Mouse (Mus musculus) T-helper 2 cell (primary cell): ENCODE measurements around the gene Cep70.

Experiments used
- in situ Hi-C: fragments of 300-600 bp; cut with MboI, MseI; formaldehyde crosslinking; loops from one replicate; pipeline ENCODE4 v1.15.1; 2025; ENCODE audit warnings: high pct_unique_total_duplicates

Gene Cep70

DNA sequence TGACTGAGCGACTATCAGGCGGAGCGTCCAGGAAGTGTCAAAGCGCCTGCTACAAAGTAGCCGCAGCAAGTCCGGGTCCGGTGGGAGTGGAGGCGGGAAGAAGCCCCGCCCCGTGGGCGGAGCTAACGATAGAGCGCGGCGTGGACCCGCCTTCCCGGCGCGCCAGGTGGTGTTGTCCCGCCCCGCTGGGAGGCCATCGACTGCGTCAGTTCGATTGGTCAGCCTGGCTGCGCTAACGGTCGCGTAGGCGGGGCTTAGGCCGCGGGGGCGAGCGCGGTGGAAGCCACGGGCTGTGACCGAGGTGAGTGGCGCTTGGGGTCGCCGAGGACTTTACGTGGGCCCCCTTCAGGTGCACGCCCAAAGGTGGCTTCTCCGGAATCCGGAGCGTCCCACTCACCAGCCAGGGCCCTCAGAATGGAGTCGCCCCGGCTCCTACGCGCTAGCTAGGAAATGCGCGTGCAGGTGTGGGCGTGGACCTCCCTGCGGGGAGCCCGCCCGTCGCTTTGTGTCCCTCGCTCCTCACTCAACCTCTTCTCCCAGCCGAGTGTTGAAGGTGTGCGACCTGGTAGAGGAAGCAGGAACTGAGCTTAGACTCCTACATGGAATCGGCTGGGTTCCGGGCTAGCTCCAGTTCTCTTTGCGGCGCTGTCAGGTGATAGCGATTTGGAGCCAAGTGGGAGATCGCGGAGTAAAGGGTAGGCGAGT is at the start of gene Cep70:
TSS of gene Cep70 (plus strand) at position 178 of the 705 bp plus-strand sequence.
- in situ Hi-C loops: loop anchor here (5.0 to 10.0 kb wide), 4 partner anchors 101 to 639 kb away; partner anchors contain the start of genes Faim, Mrps22 and Pik3cb

DNA sequence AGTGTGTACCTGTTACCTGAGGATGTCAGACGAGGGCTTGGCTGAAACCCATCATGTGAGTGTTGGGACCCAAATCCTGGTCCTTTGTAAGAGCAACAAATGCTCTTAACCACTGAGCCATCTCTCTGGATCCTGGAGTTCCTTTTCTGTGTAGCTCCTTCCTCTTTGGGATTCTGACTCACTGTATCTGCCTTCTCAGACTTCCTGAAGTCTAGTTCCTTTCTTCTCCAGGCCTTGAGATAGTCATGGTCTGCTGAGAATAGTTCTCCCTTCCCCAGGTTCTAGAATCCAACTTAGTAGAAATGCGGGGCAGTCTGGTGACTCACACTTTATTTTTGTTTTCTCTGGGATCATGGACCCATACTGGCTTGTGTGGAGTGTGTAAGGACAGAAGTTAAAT is 30.5 kb upstream of the Cep70 start:
- in situ Hi-C loops: no loop called here

GRCm38 (mm10) chr9:99216182-99216581 is 27.0 kb upstream of the Cep70 start:
- in situ Hi-C loops: no loop called here

GRCm38 (mm10) chr9:99217999-99218719 is 25.0 kb upstream of the Cep70 start:
- in situ Hi-C loops: no loop called here

GRCm38 (mm10) chr9:99221636-99222035 is 21.5 kb upstream of the Cep70 start:
- in situ Hi-C loops: no loop called here

GRCm38 (mm10) chr9:99224583-99224982 is 18.6 kb upstream of the Cep70 start:
- in situ Hi-C loops: no loop called here

DNA sequence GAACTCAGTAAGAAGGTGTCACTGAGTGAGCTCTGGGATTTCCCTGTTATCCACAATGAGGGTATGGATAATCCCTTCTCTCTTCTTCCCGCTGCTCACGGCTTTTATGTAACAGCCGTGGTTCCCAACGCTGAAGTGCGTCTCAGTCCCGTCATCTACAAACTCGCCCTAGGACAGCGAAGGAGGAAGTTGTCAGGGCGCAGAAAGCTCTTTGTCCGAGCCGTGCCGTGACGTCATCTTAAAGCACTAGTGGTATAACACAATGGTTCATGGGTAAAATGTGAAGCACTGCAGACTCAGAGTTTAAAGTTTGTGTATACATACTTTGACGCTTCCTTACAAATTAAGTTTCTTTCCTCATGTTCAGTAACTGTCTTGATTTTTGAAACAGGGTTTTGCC is 13.7 kb upstream of the Cep70 start:
- in situ Hi-C loops: no loop called here

GRCm38 (mm10) chr9:99237139-99237538 is 6.0 kb upstream of the Cep70 start, which contains the start of gene Faiml:
Gene Faiml (minus strand): TSS chr9:99237239.
- in situ Hi-C loops: no loop called here

- in situ Hi-C loops: no loop called here
Measured at GRCm38 (mm10) chr9:99238276-99238675, 4.9 kb upstream of the Cep70 start.

- in situ Hi-C loops: no loop called here
Measured at GRCm38 (mm10) chr9:99239256-99239655, 3.9 kb upstream of the Cep70 start.

GRCm38 (mm10) chr9:99240571-99240970 is 2.6 kb upstream of the Cep70 start:
- in situ Hi-C loops: loop anchor here (5.0 to 10.0 kb wide), 4 partner anchors 98 to 636 kb away; partner anchors contain the start of genes Faim, Mrps22 and Pik3cb

DNA sequence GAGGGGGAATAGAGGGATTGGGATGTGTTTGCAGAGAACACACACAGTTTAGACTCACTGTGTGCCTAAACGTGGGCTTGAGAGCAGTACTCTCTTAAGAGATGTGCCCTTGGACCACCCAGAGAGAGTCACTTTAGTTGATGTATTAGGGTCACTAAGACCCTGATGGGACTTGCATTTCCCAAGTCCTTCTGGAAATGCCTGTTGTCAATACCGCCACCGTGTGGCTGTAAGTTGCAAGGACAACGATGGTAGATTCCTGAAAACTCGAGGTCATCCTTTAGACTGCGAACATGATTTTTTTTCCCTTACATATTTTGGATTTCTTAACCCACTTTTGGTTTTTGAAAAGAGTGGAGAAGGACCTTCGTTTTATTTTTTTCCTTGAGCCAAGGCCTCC is 1.1 kb upstream of the Cep70 start:
- in situ Hi-C loops: loop anchor here (5.0 to 10.0 kb wide), 4 partner anchors 100 to 637 kb away; partner anchors contain the start of genes Faim, Mrps22 and Pik3cb

GRCm38 (mm10) chr9:99242533-99243189 is 506 bp upstream of the Cep70 start:
- in situ Hi-C loops: loop anchor here (5.0 to 10.0 kb wide), 4 partner anchors 100 to 638 kb away; partner anchors contain the start of genes Faim, Mrps22 and Pik3cb

GRCm38 (mm10) chr9:99243895-99244293 is 727 bp downstream of the Cep70 start:
- in situ Hi-C loops: loop anchor here (5.0 to 10.0 kb wide), 4 partner anchors 102 to 639 kb away; partner anchors contain the start of genes Faim, Mrps22 and Pik3cb

GRCm38 (mm10) chr9:99248304-99248703 is 5.1 kb downstream of the Cep70 start:
- in situ Hi-C loops: loop anchor here (5.0 to 10.0 kb wide), 3 partner anchors 264 to 644 kb away; partner anchors contain the start of genes Dbr1, Faim and Mrps22

DNA sequence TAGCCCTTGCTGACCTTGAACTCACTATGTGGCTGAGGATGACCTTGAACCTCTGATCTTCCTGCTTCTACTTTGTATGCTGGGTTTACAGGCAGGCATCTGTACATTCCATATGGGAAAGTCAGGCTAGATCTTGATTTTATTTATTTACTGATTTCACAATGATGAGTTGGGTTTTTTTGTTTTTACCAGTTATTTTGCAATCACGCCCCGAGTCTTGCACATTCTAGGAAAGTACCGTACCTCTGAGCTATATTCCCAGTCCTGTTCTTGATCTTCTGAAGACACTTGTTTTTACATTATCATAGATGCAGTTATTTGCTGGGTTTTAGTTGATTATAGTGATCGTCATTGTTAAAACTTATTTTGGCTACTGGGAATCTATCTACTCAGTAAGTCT is 5.7 kb downstream of the Cep70 start:
- in situ Hi-C loops: loop anchor here (5.0 to 10.0 kb wide), 3 partner anchors 264 to 644 kb away; partner anchors contain the start of genes Dbr1, Faim and Mrps22

GRCm38 (mm10) chr9:99253861-99254260 is 10.7 kb downstream of the Cep70 start:
- in situ Hi-C loops: no loop called here

GRCm38 (mm10) chr9:99256206-99256605 is 13.0 kb downstream of the Cep70 start:
- in situ Hi-C loops: no loop called here

DNA sequence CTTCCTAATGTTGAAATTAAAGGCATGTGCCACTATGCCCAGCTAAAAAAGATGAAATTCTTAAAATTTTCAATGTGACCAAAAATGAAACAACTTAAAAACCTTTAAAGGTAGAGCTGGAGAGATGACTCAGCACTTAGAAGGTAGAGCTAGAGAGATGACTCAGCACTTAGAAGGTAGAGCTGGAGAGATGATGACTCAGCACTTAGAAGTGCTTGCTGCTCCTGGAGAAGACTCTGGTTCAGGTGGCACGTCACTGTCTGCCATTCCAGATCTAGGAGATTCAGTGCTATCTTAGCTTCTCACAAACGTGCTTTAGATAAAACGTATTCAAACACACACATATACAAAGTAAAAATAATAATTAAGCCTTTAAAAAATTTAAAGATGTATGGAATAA is 13.7 kb downstream of the Cep70 start:
- in situ Hi-C loops: no loop called here

GRCm38 (mm10) chr9:99258891-99259290 is 15.7 kb downstream of the Cep70 start:
- in situ Hi-C loops: no loop called here

- in situ Hi-C loops: no loop called here
Measured at GRCm38 (mm10) chr9:99304296-99304695, 61.1 kb downstream of the Cep70 start.

DNA sequence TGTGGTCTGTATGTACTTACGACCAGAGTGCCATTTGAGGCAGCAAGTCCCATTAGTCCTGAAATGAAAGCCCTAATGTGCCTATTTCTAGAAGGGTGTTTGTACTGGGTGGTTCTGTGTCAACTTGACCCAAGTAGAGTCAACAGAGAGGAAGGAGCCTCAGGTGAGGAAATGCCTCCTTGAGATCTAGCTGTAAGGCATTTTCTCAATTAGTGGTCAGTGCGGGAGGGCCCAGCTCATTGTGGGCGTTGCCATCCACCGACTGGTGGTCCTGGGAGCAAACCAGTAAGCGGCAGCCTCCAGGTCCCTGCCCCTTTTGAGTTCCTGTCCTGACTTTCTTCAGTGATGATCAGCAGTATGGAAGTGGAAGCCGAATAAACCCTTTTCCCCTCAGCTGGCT is 63.1 kb downstream of the Cep70 start:
- in situ Hi-C loops: no loop called here
